Mouse (Mus musculus): ENCODE measurements around the gene AC124502.3. TPM values are rescaled to one million over a fixed set of nuclear protein-coding genes. Genes with fewer than 3 reads are reported as not detected.

The AC124502.3 gene
- total RNA-seq, 1 experiment from 2014 or later, result 8.4 TPM

DNA sequence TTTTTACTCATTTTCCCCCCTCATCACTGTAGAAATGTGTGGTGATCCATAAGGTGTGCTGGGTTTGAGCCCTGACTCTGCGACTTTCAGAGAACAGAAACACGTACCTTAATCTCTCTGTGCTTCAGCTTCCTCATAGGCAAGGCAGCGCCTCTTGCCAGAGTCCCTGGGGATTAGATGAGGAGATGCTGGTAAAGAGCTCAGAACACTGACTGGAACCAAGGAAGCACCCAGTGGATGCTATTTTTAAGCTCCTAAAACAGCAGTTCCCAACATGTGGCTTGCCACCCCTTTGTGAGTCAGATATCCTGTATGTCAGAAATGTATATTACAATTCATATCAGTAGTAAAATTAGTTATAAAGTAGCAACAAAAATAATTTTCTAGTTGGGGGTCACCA, 20.5 kb upstream of the AC124502.3 start:
- no peak for ATAC-seq (replicated peaks in 1 of 2; ENCODE audit: insufficient read depth in 1 of 2, low FRiP score in 2 of 2, low TSS enrichment in 1 of 2, low read depth in 1 of 2, poor library complexity in 2 of 2, severe bottlenecking in 2 of 2)

DNA sequence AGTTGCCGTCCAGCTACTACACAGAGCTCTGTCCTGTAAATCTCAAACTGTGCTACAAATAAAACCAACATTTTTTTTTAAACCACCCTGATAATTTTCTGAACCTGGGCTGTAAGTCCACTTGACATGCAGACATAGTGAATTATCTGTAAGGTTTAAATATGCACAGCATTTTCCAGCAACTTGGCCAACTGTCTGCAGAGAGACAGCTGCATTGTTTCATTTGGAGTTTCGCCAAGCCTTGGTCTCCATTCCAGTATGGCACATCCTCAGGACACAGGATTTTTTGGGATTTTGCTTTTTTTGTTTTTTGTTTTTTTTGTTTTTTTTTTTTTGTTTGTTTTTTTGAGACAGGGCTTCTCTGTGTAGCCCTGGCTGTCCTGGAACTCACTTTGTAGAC, 17.3 kb upstream of the AC124502.3 start:
- no peak for ATAC-seq (replicated peaks in 1 of 2; ENCODE audit: insufficient read depth in 1 of 2, low FRiP score in 2 of 2, low TSS enrichment in 1 of 2, low read depth in 1 of 2, poor library complexity in 2 of 2, severe bottlenecking in 2 of 2)

DNA sequence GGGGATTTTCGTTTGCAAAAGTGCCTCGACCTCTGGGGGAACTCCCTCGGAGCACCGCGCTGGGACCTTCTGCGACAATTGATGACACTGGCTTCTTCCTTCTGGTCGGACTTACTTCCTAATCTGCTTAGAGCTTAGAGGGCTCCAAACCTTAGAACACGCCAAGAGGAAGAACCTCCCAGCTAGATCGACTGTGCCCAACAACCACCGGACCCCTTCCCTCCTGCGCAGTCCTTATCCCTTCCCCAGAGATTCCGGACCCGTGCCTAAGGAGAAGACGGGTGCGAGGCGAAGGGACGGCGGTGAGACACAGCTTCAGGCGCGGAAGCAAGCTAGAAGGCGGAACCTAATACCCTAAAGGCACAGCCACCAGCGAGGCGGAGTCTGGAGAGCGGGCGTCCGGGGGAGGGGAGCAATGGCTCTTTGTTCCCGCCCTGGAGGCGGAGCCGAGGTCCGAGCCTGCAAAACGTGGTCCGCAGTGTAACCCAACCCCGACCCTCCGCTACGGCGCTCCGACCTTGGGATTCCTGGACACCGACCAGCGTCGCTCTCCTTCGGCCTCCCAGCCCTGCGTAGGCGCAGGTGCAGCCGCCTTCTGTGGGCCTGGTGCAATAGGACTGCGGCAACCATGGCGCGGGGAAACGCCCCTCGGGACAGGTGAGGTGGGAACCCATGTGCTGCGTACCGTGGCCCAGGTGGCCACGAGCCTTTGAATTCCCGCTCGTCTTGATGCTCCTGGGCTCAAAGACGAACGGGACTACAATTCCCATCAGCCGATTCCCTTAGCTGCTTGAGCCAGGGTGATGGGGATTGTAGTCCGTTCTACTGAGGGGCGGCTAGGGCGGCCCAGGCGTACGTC, 14.8 kb upstream of the AC124502.3 start, which contains the start of gene Slc29a2:
TSS of gene Slc29a2 (plus strand) at position 240 of the 859 bp plus-strand sequence.
- ATAC-seq (replicated peaks in 1 of 2; ENCODE audit: insufficient read depth in 1 of 2, low FRiP score in 2 of 2, low TSS enrichment in 1 of 2, low read depth in 1 of 2, poor library complexity in 2 of 2, severe bottlenecking in 2 of 2), result peak; percentile 94 to 98

DNA sequence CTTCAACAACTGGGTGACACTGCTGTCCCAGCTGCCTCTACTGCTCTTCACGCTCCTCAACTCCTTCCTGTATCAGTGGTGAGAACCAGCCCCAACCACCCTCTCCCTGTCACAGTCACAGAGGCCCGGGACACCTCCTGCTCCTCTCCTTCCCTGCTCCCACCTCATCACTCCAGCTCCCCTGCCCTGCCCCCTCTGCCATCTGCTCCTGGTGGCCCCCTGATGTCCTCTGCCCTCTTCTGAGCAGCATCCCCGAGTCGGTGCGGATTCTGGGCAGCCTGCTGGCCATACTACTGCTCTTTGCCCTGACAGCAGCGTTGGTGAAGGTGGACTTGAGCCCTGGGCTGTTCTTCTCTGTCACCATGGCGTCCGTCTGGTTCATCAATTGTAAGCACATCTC, 12.6 kb upstream of the AC124502.3 start:
- no peak for ATAC-seq (replicated peaks in 1 of 2; ENCODE audit: insufficient read depth in 1 of 2, low FRiP score in 2 of 2, low TSS enrichment in 1 of 2, low read depth in 1 of 2, poor library complexity in 2 of 2, severe bottlenecking in 2 of 2)

DNA sequence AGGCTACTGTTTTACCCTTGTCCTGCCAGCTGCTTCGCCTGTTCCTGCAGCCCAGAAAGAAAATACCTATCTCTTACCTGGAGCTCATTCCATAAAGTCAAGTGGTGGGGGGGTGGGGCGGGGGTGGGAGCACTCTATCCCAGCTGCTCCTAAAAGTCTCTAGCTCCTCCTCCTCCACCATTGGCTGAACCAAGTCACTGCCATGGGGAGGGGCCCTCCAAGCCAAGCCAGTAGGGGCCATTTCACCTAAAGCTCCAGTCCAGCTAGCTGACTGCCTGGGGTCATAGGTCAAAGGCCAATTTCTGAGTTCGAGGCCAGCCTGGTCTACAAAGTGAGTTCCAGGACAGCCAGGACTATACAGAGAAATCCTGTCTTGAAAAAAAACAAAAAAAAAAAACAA, 6.0 kb upstream of the AC124502.3 start:
- no peak for ATAC-seq (replicated peaks in 1 of 2; ENCODE audit: insufficient read depth in 1 of 2, low FRiP score in 2 of 2, low TSS enrichment in 1 of 2, low read depth in 1 of 2, poor library complexity in 2 of 2, severe bottlenecking in 2 of 2)

DNA sequence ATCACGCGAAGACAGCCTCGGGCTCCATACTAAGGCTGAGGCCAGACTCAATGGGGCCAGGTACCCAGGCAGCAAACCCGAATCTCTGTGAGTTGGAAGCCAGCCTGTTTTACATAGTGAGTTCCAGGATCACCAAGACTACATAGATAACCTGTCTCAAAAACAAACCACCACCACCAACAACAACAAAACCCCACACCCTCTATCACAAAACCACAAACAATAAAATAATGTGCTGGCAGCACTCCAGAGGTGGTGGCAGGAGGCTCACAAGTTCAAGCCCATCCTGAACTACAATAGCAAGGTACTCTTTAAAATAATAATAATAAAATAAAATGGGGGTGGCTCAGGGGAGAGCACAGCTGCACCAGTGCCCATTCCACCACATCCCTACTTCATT, 2.1 kb upstream of the AC124502.3 start:
- no peak for ATAC-seq (replicated peaks in 1 of 2; ENCODE audit: insufficient read depth in 1 of 2, low FRiP score in 2 of 2, low TSS enrichment in 1 of 2, low read depth in 1 of 2, poor library complexity in 2 of 2, severe bottlenecking in 2 of 2)

DNA sequence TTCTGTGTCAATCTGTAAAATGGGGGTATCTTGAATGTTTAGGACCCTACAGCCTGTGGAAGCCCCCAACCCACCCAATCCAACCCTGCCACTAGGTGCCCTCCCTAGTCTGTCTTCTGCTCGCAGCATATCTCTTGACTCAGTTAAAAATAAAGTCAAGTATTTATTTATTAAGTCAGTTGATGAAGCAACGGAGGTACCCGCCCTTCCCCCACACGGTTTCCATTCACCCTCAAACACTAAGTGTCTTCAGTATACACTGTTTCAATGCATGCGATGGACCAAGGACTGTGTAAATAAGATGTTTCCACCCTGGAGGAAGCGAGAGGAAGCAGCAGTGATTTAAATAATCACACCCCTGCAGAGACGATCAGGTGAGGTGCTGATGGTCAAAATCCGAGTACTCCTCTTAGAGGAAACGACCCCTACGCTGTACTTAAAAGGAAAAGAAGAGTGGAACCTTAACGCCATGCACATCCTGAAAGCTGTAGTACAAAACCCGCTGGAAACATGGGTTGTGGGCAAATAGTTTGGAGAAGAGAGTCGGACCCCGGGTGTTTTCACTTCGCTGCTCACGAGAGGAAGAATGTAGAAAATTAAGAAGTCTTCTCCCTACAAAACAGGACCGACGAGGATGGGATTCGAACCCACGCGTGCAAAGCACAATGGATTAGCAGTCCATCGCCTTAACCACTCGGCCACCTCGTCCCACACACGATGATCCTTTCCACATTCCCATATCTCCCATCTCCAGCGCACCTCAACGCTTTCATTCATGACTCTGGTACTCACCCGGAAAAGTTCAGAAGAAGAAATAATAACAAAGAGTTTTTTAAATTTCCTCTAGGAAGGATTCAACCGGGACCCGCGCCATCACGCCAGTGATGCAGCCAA, 766 bp upstream of the AC124502.3 start:
- no peak for ATAC-seq (replicated peaks in 1 of 2; ENCODE audit: insufficient read depth in 1 of 2, low FRiP score in 2 of 2, low TSS enrichment in 1 of 2, low read depth in 1 of 2, poor library complexity in 2 of 2, severe bottlenecking in 2 of 2)

DNA sequence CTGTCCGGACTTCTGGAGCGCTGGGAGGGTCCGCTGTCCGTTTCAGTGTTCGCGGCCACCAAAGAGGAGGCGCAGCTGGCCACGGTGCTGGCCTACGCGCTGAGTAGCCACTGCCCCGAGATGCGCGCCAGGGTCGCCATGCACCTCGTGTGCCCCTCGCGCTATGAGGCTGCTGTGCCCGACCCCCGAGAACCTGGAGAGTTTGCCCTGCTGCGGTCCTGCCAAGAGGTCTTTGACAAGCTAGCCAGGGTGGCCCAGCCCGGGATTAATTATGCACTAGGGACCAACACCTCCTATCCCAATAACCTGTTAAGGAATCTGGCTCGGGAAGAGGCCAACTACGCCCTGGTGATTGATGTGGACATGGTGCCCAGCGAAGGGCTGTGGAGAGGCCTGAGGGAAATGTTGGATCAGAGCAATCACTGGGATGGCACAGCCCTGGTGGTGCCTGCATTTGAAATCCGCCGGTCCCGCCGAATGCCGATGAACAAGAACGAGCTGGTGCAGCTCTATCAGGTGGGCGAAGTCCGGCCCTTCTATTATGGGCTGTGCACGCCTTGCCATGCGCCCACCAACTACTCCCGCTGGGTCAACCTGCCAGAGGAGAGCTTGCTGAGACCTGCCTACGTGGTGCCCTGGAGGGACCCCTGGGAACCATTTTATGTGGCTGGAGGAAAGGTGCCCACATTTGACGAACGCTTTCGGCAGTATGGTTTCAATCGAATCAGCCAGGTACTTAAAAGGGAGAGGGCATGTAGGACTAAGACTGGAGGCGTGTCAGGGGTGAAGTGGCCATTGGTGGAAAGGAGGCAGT, 817 bp downstream of the AC124502.3 start:
- ATAC-seq (replicated peaks in 1 of 2; ENCODE audit: insufficient read depth in 1 of 2, low FRiP score in 2 of 2, low TSS enrichment in 1 of 2, low read depth in 1 of 2, poor library complexity in 2 of 2, severe bottlenecking in 2 of 2), result no peak

DNA sequence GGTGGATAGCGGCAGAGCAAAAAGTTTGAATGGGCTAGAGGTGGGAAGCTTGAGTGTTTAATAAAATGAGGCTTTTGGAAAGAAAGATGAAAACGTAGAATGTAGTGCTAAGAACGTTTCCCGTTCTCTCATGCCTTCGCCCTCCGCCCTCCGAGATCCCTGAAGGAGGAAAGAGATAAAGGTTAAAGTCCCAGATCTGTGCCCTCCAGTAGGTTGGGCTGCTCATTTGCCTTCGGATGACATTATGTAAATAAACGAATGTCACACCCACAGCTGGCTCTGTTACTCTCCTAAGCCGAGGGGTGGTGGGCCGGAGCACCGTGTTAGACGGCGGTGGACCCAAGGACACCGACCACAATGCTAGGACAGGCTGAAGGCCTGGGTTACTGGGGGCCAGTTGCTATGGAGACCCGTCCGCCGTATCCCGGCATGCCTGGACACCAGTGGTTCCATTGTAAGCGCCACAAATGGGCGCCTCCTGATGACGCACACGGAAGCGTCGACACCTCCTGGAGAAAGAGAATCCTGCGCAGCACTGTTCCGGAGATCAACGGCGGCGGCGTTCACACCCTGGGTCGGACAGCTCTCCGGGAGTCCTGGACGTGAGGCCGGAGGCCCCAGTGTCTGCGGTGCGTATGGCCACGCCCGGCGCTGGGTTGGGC, 2.3 kb downstream of the AC124502.3 start, which contains the start of gene Brms1:
TSS of gene Brms1 (plus strand) at position 493 of the 662 bp plus-strand sequence.
- ATAC-seq (replicated peaks in 1 of 2; ENCODE audit: insufficient read depth in 1 of 2, low FRiP score in 2 of 2, low TSS enrichment in 1 of 2, low read depth in 1 of 2, poor library complexity in 2 of 2, severe bottlenecking in 2 of 2), result peak; percentile 73 to 89

DNA sequence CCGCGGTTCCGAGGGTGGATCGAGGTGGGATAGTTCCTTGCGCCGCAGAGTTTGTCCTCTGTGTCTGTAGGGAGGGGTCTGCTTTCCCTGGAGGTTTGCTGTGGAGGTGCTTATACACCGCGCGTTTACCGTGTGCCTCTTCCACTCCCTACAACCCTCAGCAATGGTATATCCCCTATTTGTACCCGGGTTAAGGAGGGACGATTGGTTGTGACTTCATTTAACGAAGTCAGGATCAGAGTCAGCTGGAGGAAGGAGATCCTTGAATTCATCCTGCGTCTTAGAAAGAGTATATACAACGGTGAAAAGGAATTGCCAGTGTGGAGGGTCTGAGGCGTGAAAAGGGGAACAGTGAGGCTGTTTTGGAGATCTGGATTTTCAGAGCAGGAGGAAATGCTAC, 2.9 kb downstream of the AC124502.3 start:
- no peak for ATAC-seq (replicated peaks in 1 of 2; ENCODE audit: insufficient read depth in 1 of 2, low FRiP score in 2 of 2, low TSS enrichment in 1 of 2, low read depth in 1 of 2, poor library complexity in 2 of 2, severe bottlenecking in 2 of 2)

DNA sequence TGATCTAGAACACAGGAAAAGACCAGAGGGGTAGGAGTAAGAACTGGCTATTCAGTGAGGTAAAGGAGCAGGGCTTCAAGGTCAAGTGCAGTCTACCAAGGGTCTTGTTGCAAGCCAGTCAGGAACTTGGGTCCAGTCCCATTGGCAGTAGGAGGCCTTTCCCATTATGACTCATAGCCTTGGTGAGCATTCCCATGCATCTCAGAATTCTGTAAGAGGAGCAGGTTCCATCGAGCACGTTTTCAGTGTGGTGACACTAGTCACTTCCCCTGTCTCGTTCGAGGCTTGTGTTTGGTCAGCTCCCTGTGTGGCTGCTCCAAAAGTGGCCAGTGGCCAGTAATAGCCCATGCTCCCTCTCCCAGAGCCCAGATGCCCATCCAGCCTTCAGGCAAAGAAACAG, 6.8 kb downstream of the AC124502.3 start:
- ATAC-seq (replicated peaks in 1 of 2; ENCODE audit: insufficient read depth in 1 of 2, low FRiP score in 2 of 2, low TSS enrichment in 1 of 2, low read depth in 1 of 2, poor library complexity in 2 of 2, severe bottlenecking in 2 of 2), result no peak

DNA sequence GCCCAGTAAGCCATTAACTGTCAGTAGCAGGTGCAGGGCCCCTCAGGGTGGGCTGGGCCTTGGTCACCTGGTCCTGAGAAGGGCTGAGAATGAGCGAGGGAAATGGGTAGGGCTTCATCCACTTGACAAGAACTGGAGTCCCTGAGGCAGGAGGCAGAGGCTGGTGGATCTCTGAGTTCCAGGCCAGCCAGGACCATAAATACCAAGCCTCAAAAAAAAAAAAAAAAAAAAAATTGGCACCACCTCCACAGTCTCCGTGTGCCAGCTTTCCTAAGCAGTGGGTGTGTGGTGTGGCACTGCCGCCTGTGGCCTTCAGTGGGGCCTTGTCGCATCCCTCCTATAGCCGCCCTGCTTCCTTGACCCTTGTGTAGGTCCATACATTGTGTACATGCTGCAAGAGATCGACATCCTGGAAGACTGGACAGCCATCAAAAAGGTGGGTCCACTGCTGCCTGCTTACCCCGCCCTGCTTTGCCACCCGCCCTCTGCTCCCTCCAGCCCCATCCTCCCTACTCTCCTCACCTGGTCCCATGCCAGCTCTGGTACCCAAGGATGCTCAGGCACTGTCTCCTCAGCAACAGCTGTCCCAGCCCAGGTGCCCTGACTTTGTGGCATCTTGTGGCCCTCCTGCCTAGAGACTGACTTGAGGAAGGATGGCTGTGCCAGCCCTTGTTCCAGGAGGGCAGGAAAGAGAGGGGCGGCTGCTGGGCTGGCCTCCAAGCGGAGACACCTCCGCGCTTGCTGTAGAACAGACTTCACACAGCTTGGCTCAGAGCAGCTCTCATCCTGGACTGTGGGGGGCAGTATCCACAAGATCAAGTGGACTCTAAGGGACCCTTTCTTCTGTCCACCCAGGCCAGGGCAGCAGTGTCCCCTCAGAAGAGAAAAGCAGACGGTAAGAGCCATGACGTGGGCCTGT, 9.7 kb downstream of the AC124502.3 start:
- ATAC-seq (replicated peaks in 1 of 2; ENCODE audit: insufficient read depth in 1 of 2, low FRiP score in 2 of 2, low TSS enrichment in 1 of 2, low read depth in 1 of 2, poor library complexity in 2 of 2, severe bottlenecking in 2 of 2), result no peak

DNA sequence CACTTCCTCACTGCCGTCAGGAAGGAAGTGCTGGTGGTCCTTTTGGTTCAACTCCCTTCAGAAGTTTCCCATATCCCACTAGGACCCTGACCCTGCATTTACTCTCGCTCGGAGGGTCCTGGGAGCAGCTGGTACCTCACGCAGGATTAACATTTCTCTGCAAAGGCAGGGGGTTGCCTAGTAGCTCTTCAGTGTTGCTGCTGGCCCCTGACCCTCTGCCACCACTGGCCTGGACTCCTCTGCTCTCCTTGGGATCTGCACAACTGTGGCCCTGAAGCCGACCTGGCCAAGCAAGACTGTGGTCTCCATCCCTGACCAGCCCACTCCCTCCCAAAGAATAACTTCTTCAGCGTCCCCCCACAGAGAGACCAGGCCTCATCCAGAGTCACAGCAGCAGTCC, 10.6 kb downstream of the AC124502.3 start:
- ATAC-seq (replicated peaks in 1 of 2; ENCODE audit: insufficient read depth in 1 of 2, low FRiP score in 2 of 2, low TSS enrichment in 1 of 2, low read depth in 1 of 2, poor library complexity in 2 of 2, severe bottlenecking in 2 of 2), result no peak

DNA sequence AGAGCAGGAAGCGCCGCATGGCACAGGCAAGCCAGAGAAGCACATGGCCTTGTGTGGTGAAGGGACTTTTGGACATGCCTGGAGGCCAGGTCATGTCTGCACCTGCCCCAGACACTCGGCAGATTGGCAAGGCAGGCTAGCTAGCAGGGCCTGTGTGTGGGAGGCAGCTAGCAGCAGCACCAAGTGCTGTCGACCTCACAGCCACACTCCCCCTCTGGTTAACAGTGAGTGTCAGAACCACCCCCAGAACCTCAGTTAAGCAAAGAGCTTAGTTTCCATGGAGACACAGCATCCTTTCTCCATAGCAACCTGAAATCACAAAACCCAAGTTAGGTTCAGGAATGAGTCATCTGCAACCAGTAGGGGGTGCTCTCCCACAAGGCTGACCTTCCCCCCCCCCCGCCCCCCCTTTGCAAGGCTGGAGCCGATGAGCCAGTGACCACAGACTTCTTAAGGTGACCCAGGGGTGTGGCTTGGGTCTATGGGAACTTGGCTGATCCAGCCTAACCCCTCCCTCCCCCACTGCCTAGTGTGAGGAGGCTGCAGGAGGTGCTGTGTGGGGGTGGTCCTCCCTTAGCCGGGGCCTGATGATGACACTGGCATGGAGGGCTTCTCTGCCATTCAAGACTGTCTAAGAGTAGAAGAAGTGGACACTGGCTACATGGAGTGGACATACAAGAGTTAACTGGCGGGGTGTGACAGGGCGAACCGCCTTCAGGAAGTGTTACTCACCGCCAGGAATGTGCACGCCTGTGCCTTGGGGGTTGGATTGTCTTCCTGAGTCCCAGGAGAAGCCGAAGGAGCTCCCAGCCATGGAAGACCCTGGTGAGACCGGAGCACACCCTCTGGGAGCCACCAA, 11.6 kb downstream of the AC124502.3 start, which contains the start of gene Rin1:
TSS of gene Rin1 (plus strand) at position 435 of the 859 bp plus-strand sequence.
- ATAC-seq (replicated peaks in 1 of 2; ENCODE audit: insufficient read depth in 1 of 2, low FRiP score in 2 of 2, low TSS enrichment in 1 of 2, low read depth in 1 of 2, poor library complexity in 2 of 2, severe bottlenecking in 2 of 2), result no peak

DNA sequence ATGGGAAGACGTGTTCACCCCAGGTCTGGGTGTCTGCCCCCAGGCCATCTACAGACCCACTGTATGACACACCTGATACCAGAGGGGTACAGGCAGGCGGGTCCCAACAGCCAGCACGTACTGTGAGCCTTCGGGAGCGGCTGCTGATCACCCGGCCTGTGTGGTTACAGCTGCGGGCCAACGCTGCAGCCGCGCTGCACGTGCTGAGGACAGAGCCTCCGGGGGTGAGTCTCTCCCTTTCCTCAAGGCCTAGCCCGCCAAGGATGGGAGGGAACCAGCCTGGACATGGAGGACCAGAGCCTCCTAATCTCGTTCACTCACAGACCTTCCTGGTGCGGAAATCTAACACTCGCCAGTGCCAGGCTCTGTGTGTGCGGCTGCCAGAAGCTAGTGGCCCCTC, 12.3 kb downstream of the AC124502.3 start:
- peak in 1 of 2 experiments; percentile 42; a peak in 2 of 4 replicates for ATAC-seq (replicated peaks in 1 of 2; ENCODE audit: insufficient read depth in 1 of 2, low FRiP score in 2 of 2, low TSS enrichment in 1 of 2, low read depth in 1 of 2, poor library complexity in 2 of 2, severe bottlenecking in 2 of 2)

Data from hematopoietic stem cell, adult 5-6 weeks (primary cell).